Mouse (Mus musculus) ES-E14 (cell line): ENCODE results near the gene Ppfia2.

ENCODE experiments used
- CHD2 ChIP-seq: IDR thresholded peaks from 2 replicates; pipeline ENCODE4 v1.6.1; 2014; ENCODE audit warnings: mild to moderate bottlenecking, low read depth, low read length, inconsistent platforms
- HCFC1 ChIP-seq: IDR thresholded peaks from 2 replicates; pipeline ENCODE4 v1.6.1; 2012; ENCODE audit warnings: low read length, inconsistent platforms, borderline replicate concordance; ENCODE audit not compliant: insufficient read depth
- MAFK ChIP-seq: IDR thresholded peaks from 2 replicates; pipeline ENCODE4 v1.6.1; 2014; ENCODE audit warnings: mild to moderate bottlenecking, low read depth, low read length, inconsistent platforms; ENCODE audit not compliant: insufficient read depth

- TF ChIP-seq HCFC1 (no peak), CHD2 (no peak), MAFK (no peak)
These were observed 458.6 kb downstream of the Ppfia2 start for GRCm38 (mm10) chr10:106928576-106929332.
